Mouse (Mus musculus): ENCODE measurements around the gene Camsap2.

DNA sequence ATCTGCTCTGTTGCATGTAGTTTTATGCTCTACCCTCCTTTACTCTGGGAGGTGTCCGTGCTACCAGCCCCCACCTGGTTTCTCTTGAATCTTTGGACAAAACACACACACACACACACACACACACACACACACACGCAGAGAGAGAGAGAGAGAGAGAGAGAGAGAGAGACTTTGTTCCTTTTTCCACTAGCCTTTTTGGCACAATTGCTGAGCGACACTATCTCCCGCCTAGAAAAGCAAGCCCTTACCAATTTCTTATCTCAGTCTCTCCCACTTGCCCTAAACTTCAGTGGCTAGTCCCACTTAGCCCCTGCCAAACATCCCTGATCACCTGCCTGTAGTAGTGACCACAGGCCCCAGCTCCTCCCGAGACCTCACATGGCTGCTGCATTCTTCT is 101.4 kb downstream of the Camsap2 start:
- TF ChIP-seq CTCF (IDR thresholded peaks at IDR 0.05; ENCODE audit: insufficient read depth, low read length): no peak
- no peak for TF ChIP-seq POLR2A (IDR thresholded peaks at IDR 0.05; ENCODE audit: borderline replicate concordance, extremely low read depth, low read depth, low read length)
